Mouse (Mus musculus): ENCODE measurements around the gene Smim20. TPM values are rescaled to one million over a fixed set of nuclear protein-coding genes. Genes with fewer than 3 reads are reported as not detected.

Gene Smim20
- polyA plus RNA-seq, 2 experiments, result 17.3 to 35.2 TPM

- Histone ChIP-seq H3K36me3 (replicated peaks; ENCODE audit: control insufficient read depth, insufficient read depth, low read depth) (no peaks in the 10 kb centered on the region), H3K9me3 (ENCODE audit: control insufficient read depth, low read length) (no peaks in the 10 kb centered on the region), H3K27me3 (ENCODE audit: control insufficient read depth, insufficient read depth, low read length) (no peaks in the 10 kb centered on the region), H3K4me3 (ENCODE audit: insufficient read depth in 1 of 2, low read depth in 2 of 2, low read length in 2 of 2) (no peak overlapping the region), H3K4me2 (ENCODE audit: low read depth) (0 out of 2 replicates have a peak overlapping the region, but pooled peaks have one; percentile 6), H3K4me1 (replicated peaks; ENCODE audit: control insufficient read depth in 2 of 2, insufficient read depth in 2 of 2, low read length in 1 of 2) (peaks cover 7 to 27% of the 10 kb centered on the region in 2 experiments; a peak in 3 of 4 replicates), H3K9ac (replicated peaks) (no peak overlapping the region), H3K27ac (no peak overlapping the region)
- DNase-seq (ENCODE audit: low read depth in 3 of 3, low spot score in 3 of 3) (no peak), ATAC-seq (ENCODE audit: insufficient read depth) (no peak)
- WGBS (ENCODE audit: insufficient replicate concordance), result 44% methylated on average over 13 of the region's 13 CpGs
- TF ChIP-seq EP300 (IDR thresholded peaks at IDR 0.05; ENCODE audit: low read depth), result no peak
- TF ChIP-seq CTCF (IDR thresholded peaks at IDR 0.05; ENCODE audit: low read depth), result no peak
Observed at GRCm38 (mm10) chr5:53270947-53271711, 4.2 kb downstream of the Smim20 start.

- Histone ChIP-seq H3K36me3 (replicated peaks; ENCODE audit: control insufficient read depth, insufficient read depth, low read depth) (no peaks in the 10 kb centered on the region), H3K27me3 (ENCODE audit: control insufficient read depth, insufficient read depth, low read length) (no peaks in the 10 kb centered on the region), H3K9ac (replicated peaks) (no peak overlapping the region), H3K4me3 (ENCODE audit: insufficient read depth in 1 of 2, low read depth in 2 of 2, low read length in 2 of 2) (no peak overlapping the region), H3K4me2 (ENCODE audit: low read depth) (no peak overlapping the region), H3K4me1 (replicated peaks; ENCODE audit: control insufficient read depth in 2 of 2, insufficient read depth in 2 of 2, low read length in 1 of 2) (peaks cover 3 to 22% of the 10 kb centered on the region in 2 experiments; a peak in 3 of 4 replicates), H3K27ac (no peak overlapping the region), H3K9me3 (ENCODE audit: control insufficient read depth, low read length) (no peaks in the 10 kb centered on the region)
- ATAC-seq (ENCODE audit: insufficient read depth) (no peak), DNase-seq (ENCODE audit: low read depth in 3 of 3, low spot score in 3 of 3) (no peak)
- TF ChIP-seq CTCF (IDR thresholded peaks at IDR 0.05; ENCODE audit: low read depth) (no peak), EP300 (IDR thresholded peaks at IDR 0.05; ENCODE audit: low read depth) (no peak)
- WGBS (ENCODE audit: insufficient replicate concordance), result 75% methylated on average over 4 of the region's 4 CpGs
Observed at GRCm38 (mm10) chr5:53272626-53273025, 5.7 kb downstream of the Smim20 start.

DNA sequence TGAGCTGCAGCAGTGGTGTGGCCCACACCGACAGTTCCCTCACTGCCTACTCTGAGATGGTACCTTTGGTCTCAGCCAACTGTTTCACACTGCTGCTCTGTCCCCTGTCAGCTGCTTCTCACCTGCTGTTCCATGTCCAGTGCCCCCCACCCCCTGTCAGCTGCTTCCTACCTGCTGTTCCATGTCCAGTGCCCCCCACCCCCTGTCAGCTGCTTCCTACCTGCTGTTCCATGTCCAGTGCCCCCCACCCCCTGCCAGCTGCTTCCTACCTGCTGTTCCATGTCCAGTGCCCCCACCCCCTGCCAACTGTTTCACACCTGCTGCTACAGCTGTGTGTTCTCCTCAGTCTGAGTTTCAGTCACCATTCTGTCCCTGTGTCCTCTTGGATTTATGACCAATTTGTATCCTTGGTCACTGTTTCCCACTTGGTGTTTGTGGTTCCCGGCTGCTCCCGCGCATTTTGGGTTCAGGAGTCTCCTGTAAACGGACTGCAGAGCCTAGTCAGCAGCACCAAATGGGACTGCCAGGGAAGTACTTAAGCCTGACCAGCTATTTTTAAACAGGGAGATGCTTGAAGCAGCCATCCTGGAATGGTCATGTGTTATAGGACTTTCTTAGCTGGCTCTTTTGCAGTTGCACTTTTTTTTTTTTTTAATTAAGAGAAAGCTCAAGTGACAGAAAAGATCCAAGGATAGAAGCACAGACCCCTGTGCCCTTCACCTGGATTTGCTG, 7.0 kb downstream of the Smim20 start:
- ATAC-seq (ENCODE audit: insufficient read depth) (no peak), DNase-seq (ENCODE audit: low read depth in 3 of 3, low spot score in 3 of 3) (no peak)
- Histone ChIP-seq H3K36me3 (replicated peaks; ENCODE audit: control insufficient read depth, insufficient read depth, low read depth) (no peaks in the 10 kb centered on the region), H3K9ac (replicated peaks) (no peak overlapping the region), H3K4me3 (ENCODE audit: insufficient read depth in 1 of 2, low read depth in 2 of 2, low read length in 2 of 2) (no peak overlapping the region), H3K9me3 (ENCODE audit: control insufficient read depth, low read length) (no peaks in the 10 kb centered on the region), H3K27ac (no peak overlapping the region), H3K4me2 (ENCODE audit: low read depth) (no peak overlapping the region), H3K27me3 (ENCODE audit: control insufficient read depth, insufficient read depth, low read length) (no peaks in the 10 kb centered on the region), H3K4me1 (replicated peaks; ENCODE audit: control insufficient read depth in 2 of 2, insufficient read depth in 2 of 2, low read length in 1 of 2) (peaks cover 0 to 13% of the 10 kb centered on the region in 2 experiments; a peak in 2 of 4 replicates)
- WGBS (ENCODE audit: insufficient replicate concordance), result 83% methylated on average over 5 of the region's 5 CpGs
- no peak for TF ChIP-seq EP300 (IDR thresholded peaks at IDR 0.05; ENCODE audit: low read depth)
- TF ChIP-seq CTCF (IDR thresholded peaks at IDR 0.05; ENCODE audit: low read depth), result no peak

- H3K9ac ChIP-seq (replicated peaks), result no peak overlapping the region
Observed at GRCm38 (mm10) chr5:53274811-53275355, 8.0 kb downstream of the Smim20 start.

DNA sequence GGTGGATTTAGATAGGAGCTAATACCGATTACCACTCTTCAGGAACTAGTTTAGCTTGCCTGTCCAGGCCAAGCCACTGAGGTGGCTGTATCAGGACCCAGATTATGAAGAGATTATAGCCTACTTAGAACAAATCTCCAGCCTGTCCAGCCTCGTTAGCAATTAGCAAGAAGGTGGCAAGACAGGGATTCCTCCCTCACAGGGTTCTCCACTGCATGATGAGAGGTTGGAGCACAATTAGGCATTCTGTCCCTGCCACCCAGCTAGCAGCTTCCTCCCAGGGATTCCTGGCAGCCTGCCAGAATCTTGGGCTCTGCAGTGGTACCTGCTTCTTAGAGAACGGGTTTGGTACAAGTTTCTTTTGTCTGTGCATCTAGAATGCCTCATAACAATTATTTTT, 8.5 kb downstream of the Smim20 start:
- no peak overlapping the region for H3K9ac ChIP-seq (replicated peaks)
- peaks cover 0 to 13% of the 10 kb centered on the region in 2 experiments; a peak in 2 of 4 replicates for H3K4me1 ChIP-seq (replicated peaks; ENCODE audit: control insufficient read depth in 2 of 2, insufficient read depth in 2 of 2, low read length in 1 of 2)
- H3K27me3 ChIP-seq (ENCODE audit: control insufficient read depth, insufficient read depth, low read length), result no peaks in the 10 kb centered on the region
- TF ChIP-seq CTCF (IDR thresholded peaks at IDR 0.05; ENCODE audit: low read depth) (no peak), EP300 (IDR thresholded peaks at IDR 0.05; ENCODE audit: low read depth) (no peak)
- H3K27ac ChIP-seq, result no peak overlapping the region
- 74% methylated on average over 3 of the region's 3 CpGs for WGBS (ENCODE audit: insufficient replicate concordance)
- H3K4me3 ChIP-seq (ENCODE audit: insufficient read depth in 1 of 2, low read depth in 2 of 2, low read length in 2 of 2), result no peak overlapping the region
- DNase-seq (ENCODE audit: low read depth in 3 of 3, low spot score in 3 of 3), result no peak
- H3K4me2 ChIP-seq (ENCODE audit: low read depth), result no peak overlapping the region
- H3K36me3 ChIP-seq (replicated peaks; ENCODE audit: control insufficient read depth, insufficient read depth, low read depth), result no peaks in the 10 kb centered on the region
- no peaks in the 10 kb centered on the region for H3K9me3 ChIP-seq (ENCODE audit: control insufficient read depth, low read length)
- ATAC-seq (ENCODE audit: insufficient read depth), result no peak

More at GRCm38 (mm10) chr5:53274811-53275355, 8.0 kb downstream of the Smim20 start:
- H3K36me3 ChIP-seq (replicated peaks; ENCODE audit: control insufficient read depth, insufficient read depth, low read depth), result no peaks in the 10 kb centered on the region
- H3K9me3 ChIP-seq (ENCODE audit: control insufficient read depth, low read length), result no peaks in the 10 kb centered on the region
- no peak overlapping the region for H3K27ac ChIP-seq
- TF ChIP-seq EP300 (IDR thresholded peaks at IDR 0.05; ENCODE audit: low read depth) (no peak), CTCF (IDR thresholded peaks at IDR 0.05; ENCODE audit: low read depth) (peak; percentile 47)
- 57% methylated on average over 5 of the region's 5 CpGs for WGBS (ENCODE audit: insufficient replicate concordance)
- no peak overlapping the region for H3K4me3 ChIP-seq (ENCODE audit: insufficient read depth in 1 of 2, low read depth in 2 of 2, low read length in 2 of 2)
- no peaks in the 10 kb centered on the region for H3K27me3 ChIP-seq (ENCODE audit: control insufficient read depth, insufficient read depth, low read length)
- ATAC-seq (ENCODE audit: insufficient read depth), result no peak
- no peak overlapping the region for H3K4me2 ChIP-seq (ENCODE audit: low read depth)
- peaks cover 0 to 13% of the 10 kb centered on the region in 2 experiments; a peak in 2 of 4 replicates for H3K4me1 ChIP-seq (replicated peaks; ENCODE audit: control insufficient read depth in 2 of 2, insufficient read depth in 2 of 2, low read length in 1 of 2)
- no peak for DNase-seq (ENCODE audit: low read depth in 3 of 3, low spot score in 3 of 3)
